Comparison of ENCODE assay signal across 9 mouse cellular contexts in the genomic region with DNA sequence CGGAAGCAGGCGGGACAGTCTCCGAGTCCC. TPM values are rescaled to one million over a fixed set of nuclear protein-coding genes. Genes with fewer than 3 reads are reported as not detected.
DNase-seq lines count a peak whose midpoint lies in the region; ATAC-seq and TF ChIP-seq lines count a peak whose summit lies in the region.
"Had no signal": no experiment of that assay in that cellular context is flagged by ENCODE, and none has a peak within 500 bp of the region (broad histone marks: within the 10 kb centered on the region; RNA-seq: fewer than 3 reads in every experiment).

A gene (plus strand): TSS at position 6 of the 30 bp plus-strand sequence.

- H3K27ac ChIP-seq in heart, embryonic 12.5 days (ENCODE audit: poor library complexity, severe bottlenecking): no peak within 1 kb of the TSS
- H3K27ac ChIP-seq in ES-Bruce4 (ENCODE audit: insufficient read depth, low read length): no peak within 1 kb of the TSS
- H3K27ac ChIP-seq in hindbrain, embryonic 10.5 days: peak within 1 kb of the TSS; percentile 81
- H3K27ac ChIP-seq in liver, embryonic 15.5 days (replicated peaks): no peak within 1 kb of the TSS

- H3K4me2 ChIP-seq in heart, embryonic 12.5 days: peak within 1 kb of the TSS; percentile 90
- peak within 1 kb of the TSS; percentile 54 for H3K4me2 ChIP-seq in liver, embryonic 15.5 days

- TF ChIP-seq CTCF in ES-Bruce4 (IDR thresholded peaks at IDR 0.05; ENCODE audit: low read depth, low read length): no peak

- H3K4me3 ChIP-seq in heart, embryonic 12.5 days: peak within 1 kb of the TSS; percentile 52
- H3K4me3 ChIP-seq in ES-Bruce4 (ENCODE audit: low read depth, low read length): peak within 1 kb of the TSS; percentile 67
- peak within 1 kb of the TSS; percentile 61 for H3K4me3 ChIP-seq in hindbrain, embryonic 10.5 days
- peak within 1 kb of the TSS; percentile 29 for H3K4me3 ChIP-seq in liver, embryonic 15.5 days (replicated peaks)

- no peaks in the 10 kb centered on the region for H3K9me3 ChIP-seq in heart, embryonic 12.5 days (replicated peaks)
- no peaks in the 10 kb centered on the region for H3K9me3 ChIP-seq in ES-Bruce4 (replicated peaks; ENCODE audit: control insufficient read depth, insufficient read depth, low read length, poor library complexity, severe bottlenecking)
- peaks cover 6% of the 10 kb centered on the region for H3K9me3 ChIP-seq in hindbrain, embryonic 10.5 days
- H3K9me3 ChIP-seq in liver, embryonic 15.5 days (replicated peaks): no peaks in the 10 kb centered on the region

- TF ChIP-seq EP300 in ES-Bruce4 (IDR thresholded peaks at IDR 0.05; ENCODE audit: insufficient read depth, low read depth, low read length): no peak

- H3K27me3 ChIP-seq in heart, embryonic 12.5 days (replicated peaks): peaks cover 79% of the 10 kb centered on the region
- H3K27me3 ChIP-seq in ES-Bruce4 (ENCODE audit: control insufficient read depth, insufficient read depth, low read length, poor library complexity, severe bottlenecking): peaks cover 23% of the 10 kb centered on the region
- peaks cover 87% of the 10 kb centered on the region for H3K27me3 ChIP-seq in hindbrain, embryonic 10.5 days (ENCODE audit: insufficient read depth, poor library complexity, severe bottlenecking)
- peaks cover 83% of the 10 kb centered on the region for H3K27me3 ChIP-seq in liver, embryonic 15.5 days

- peak within 1 kb of the TSS; percentile 53 for H3K9ac ChIP-seq in heart, embryonic 12.5 days
- H3K9ac ChIP-seq in ES-Bruce4 (ENCODE audit: low read depth, poor library complexity, severe bottlenecking): peak within 1 kb of the TSS; percentile 65
- no peak within 1 kb of the TSS for H3K9ac ChIP-seq in liver, embryonic 15.5 days

- H3K4me1 ChIP-seq in heart, embryonic 12.5 days (replicated peaks): peaks cover 26% of the 10 kb centered on the region
- no peaks in the 10 kb centered on the region for H3K4me1 ChIP-seq in ES-Bruce4 (ENCODE audit: control insufficient read depth, insufficient read depth, low read length)
- H3K4me1 ChIP-seq in hindbrain, embryonic 10.5 days (replicated peaks): peaks cover 38% of the 10 kb centered on the region
- H3K4me1 ChIP-seq in liver, embryonic 15.5 days (replicated peaks): peaks cover 4% of the 10 kb centered on the region; the same call in 1 of the 2 replicates

- no peak for TF ChIP-seq POLR2A in ES-Bruce4 (IDR thresholded peaks at IDR 0.05; ENCODE audit: insufficient read depth, low read length)

- 0% methylated on average over 3 of the region's 3 CpGs for WGBS in heart, embryonic 12.5 days
- WGBS in hindbrain, embryonic 10.5 days: 0% methylated on average over 3 of the region's 3 CpGs
- 0% methylated on average over 3 of the region's 3 CpGs for WGBS in liver, embryonic 15.5 days (ENCODE audit: insufficient replicate concordance)

- ATAC-seq in heart, embryonic 12.5 days (ENCODE audit: insufficient number of reproducible peaks, low FRiP score): no peak
- ATAC-seq in liver, embryonic 15.5 days (ENCODE audit: insufficient read depth): no peak

- DNase-seq in heart, adult 9 months (ENCODE audit: low spot score in 2 of 2): no peak
- DNase-seq in hindbrain, embryonic 10.5 days (ENCODE audit: low spot score): no peak
- no peak for DNase-seq in thymus, postnatal 36 days
- no peak for DNase-seq in right cerebral cortex, postnatal 25 days
- DNase-seq in layer of hippocampus, postnatal 14 days (ENCODE audit: low spot score in 2 of 2): no peak

- no peaks in the 10 kb centered on the region for H3K36me3 ChIP-seq in heart, embryonic 12.5 days
- H3K36me3 ChIP-seq in ES-Bruce4 (ENCODE audit: control insufficient read depth, insufficient read depth, low read length, poor library complexity, severe bottlenecking): no peaks in the 10 kb centered on the region
- no peaks in the 10 kb centered on the region for H3K36me3 ChIP-seq in hindbrain, embryonic 10.5 days
- H3K36me3 ChIP-seq in liver, embryonic 15.5 days (replicated peaks): no peaks in the 10 kb centered on the region

RNA-seq across cellular contexts. Expression of the gene that starts here (rescaled TPM):
- polyA plus RNA-seq in heart, embryonic 12.5 days (2016; fragmentation: Nextera tagmentation; extraction: Ambion mirVana): 3.5 TPM in 2 replicates
- 0.18 and 0.21 TPM in 2 replicates for polyA plus RNA-seq in ES-Bruce4 (2011; ENCODE audit: insufficient read depth, insufficient read length, low read depth, missing spikeins)
- polyA plus RNA-seq in hindbrain, embryonic 10.5 days (2016; fragmentation: Nextera tagmentation; extraction: Ambion mirVana): 11.5 and 16.9 TPM in 2 replicates
- 0.07 and 0.09 TPM in 2 replicates for polyA plus RNA-seq in liver, embryonic 15.5 days (2015; fragmentation: Nextera tagmentation; extraction: Ambion mirVana)
- total RNA-seq in layer of hippocampus, postnatal 14 days (2021): 1 to 10 TPM in 1 of 2 experiments, under 1 TPM in 1; 0.31 to 1.3 TPM
- polyA plus RNA-seq: adrenal gland, adult 2 months had no signal
